Mouse (Mus musculus) limb, embryonic 15.5 days (tissue): ENCODE results near the gene Pknox2. TPM values are rescaled to one million over a fixed set of nuclear protein-coding genes. Genes with fewer than 3 reads are reported as not detected.

Experiments used
- ATAC-seq: fragments of 200-750 bp; cut with Nextera tagmentation; 2 replicates; pipeline ENCODE4 v1.8.0; 2017; ENCODE audit warnings: low read depth, moderate TSS enrichment; ENCODE audit not compliant: insufficient number of reproducible peaks, low FRiP score, low TSS enrichment
- H3K27ac ChIP-seq: fragments of 300-500 bp; sonication (generic); 2 replicates; pipeline ENCODE4 v1.5.1; 2015; ENCODE audit warnings: moderate library complexity, mild to moderate bottlenecking, inconsistent platforms
- H3K27me3 ChIP-seq: fragments of 300-500 bp; sonication (generic); 2 replicates; pipeline ENCODE4 v1.6.1; 2015; ENCODE audit warnings: inconsistent platforms
- H3K36me3 ChIP-seq: fragments of 300-500 bp; sonication (generic); 2 replicates; pipeline ENCODE4 v1.6.1; 2015; ENCODE audit warnings: inconsistent platforms
- H3K4me1 ChIP-seq: fragments of 300-500 bp; sonication (generic); 2 replicates; pipeline ENCODE4 v1.6.1; 2015; ENCODE audit warnings: inconsistent platforms
- H3K4me2 ChIP-seq: fragments of 300-500 bp; sonication (generic); 2 replicates; pipeline ENCODE4 v1.6.1; 2015; ENCODE audit warnings: mild to moderate bottlenecking, inconsistent platforms
- H3K4me3 ChIP-seq: fragments of 300-500 bp; sonication (generic); 2 replicates; pipeline ENCODE4 v1.5.1; 2015; ENCODE audit warnings: mild to moderate bottlenecking, inconsistent platforms
- H3K9ac ChIP-seq: fragments of 300-500 bp; sonication (generic); 2 replicates; pipeline ENCODE4 v1.6.1; 2015; ENCODE audit warnings: inconsistent platforms
- H3K9me3 ChIP-seq: fragments of 300-500 bp; sonication (generic); 2 replicates; pipeline ENCODE4 v1.6.1; 2016; ENCODE audit warnings: inconsistent platforms
- WGBS: fragments of 180-500 bp; shearing (Covaris S2); methylation state at CpG from one replicate; pipeline ENCODE4 v1.1.7; 2015; 5-methylcytosine and 5-hydroxymethylcytosine counted together
- polyA plus RNA-seq: library from polyadenylated mRNA; unstranded; fragments of >200 nt; fragmentation: Nextera tagmentation; extraction: Ambion mirVana; gene quantifications from 2 replicates; pipeline ENCODE4 v1.2.1, GENCODE M21; 2015

Pknox2 gene
- polyA plus RNA-seq, 1 experiment from 2014 or later: 8.1 TPM

DNA sequence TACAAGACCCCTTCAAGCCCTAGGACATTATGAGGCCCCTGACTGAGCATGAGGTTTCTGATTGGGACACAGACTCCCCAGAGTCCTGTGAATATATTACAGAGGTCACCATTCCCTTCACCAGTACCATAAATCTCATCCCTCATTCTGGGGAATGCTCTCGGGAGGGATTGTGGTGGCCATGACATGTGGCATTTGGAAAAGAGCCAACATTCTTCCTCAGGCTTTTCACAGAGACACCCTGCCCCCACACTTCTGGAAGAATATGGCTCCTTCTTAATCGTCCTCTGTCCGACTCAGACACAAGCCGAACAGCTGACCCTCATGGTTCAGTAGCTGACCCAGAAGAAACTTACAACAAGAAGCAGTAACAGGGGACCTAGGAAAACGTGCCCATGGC lies 139.1 kb downstream of the Pknox2 start:
- Histone ChIP-seq H3K27ac (no peak overlapping the region), H3K4me1 (peaks cover 15% of the 10 kb centered on the region), H3K4me3 (no peak overlapping the region), H3K27me3 (peaks cover 17% of the 10 kb centered on the region), H3K9ac (no peak overlapping the region), H3K9me3 (no peaks in the 10 kb centered on the region), H3K4me2 (no peak overlapping the region), H3K36me3 (no peaks in the 10 kb centered on the region)
- ATAC-seq: no peak
- 46% methylated on average over 5 of the region's 5 CpGs for WGBS

GRCm38 (mm10) chr9:37004676-37005075 lies 142.5 kb downstream of the Pknox2 start:
- Histone ChIP-seq H3K4me3 (no peak overlapping the region), H3K27me3 (peaks cover 22% of the 10 kb centered on the region), H3K36me3 (no peaks in the 10 kb centered on the region), H3K9ac (no peak overlapping the region), H3K27ac (no peak overlapping the region), H3K4me1 (0 out of 2 replicates have a peak, but pooled peaks cover 7% of the 10 kb centered on the region), H3K4me2 (no peak overlapping the region), H3K9me3 (no peaks in the 10 kb centered on the region)
- 38% methylated on average over 6 of the region's 6 CpGs for WGBS
- no peak for ATAC-seq

DNA sequence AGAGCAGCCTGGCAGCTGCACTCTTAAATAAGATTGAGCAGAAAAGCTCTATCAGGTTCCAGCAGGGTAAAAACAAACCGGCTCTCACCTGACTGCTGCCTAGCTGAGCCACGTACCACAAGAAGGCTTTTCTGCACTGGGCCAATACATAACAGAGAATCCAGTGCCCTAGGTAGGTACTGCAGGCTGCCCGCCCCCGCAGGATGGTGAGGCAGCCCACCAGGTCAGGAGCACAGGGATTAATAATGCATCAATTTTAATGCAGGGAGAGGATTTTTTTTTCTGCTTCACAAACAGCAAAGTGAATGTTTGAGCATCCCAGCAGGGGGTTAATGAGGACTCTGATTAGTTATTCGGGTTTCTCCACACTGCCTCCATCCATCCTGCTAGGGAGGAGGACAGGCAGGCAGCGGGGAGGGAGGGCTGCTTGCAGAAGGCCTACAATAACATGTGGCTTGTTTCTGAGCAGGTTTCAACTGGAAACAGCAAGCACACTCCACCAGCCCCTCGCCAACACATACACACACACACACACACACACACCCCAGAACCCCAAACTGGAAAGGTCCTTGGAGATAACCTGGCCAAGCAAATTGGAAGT lies 145.2 kb downstream of the Pknox2 start:
- ATAC-seq: no peak
- H3K4me2 ChIP-seq: no peak overlapping the region
- WGBS: 41% methylated on average over 7 of the region's 7 CpGs

DNA sequence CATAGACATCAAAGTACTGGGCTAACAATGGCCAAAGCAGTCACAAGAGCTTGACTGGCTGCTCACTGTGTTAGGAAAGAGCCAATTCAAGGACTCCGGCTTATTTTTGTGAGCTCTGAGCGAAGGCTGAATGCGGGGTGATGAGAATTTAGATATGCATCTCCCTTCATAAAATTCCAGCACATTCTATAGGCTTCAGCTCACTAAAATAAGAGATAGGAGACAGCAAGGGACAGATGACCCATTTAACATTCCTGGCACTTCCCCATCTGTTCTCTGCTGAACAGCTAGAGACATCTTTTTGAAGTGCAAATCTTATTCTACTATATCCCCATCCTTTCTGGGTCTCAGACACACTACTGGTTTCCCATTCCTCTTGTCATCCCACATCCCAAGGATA lies 147.8 kb downstream of the Pknox2 start:
- ATAC-seq: no peak
- Histone ChIP-seq H3K27ac (no peak overlapping the region), H3K4me2 (no peak overlapping the region), H3K9ac (no peak overlapping the region), H3K9me3 (no peaks in the 10 kb centered on the region), H3K4me1 (0 out of 2 replicates have a peak, but pooled peaks cover 7% of the 10 kb centered on the region), H3K36me3 (no peaks in the 10 kb centered on the region), H3K27me3 (peaks cover 20% of the 10 kb centered on the region), H3K4me3 (no peak overlapping the region)
- 93% methylated on average over 3 of the region's 3 CpGs for WGBS

More for the DNA sequence above, 145.2 kb downstream of the Pknox2 start:
- Histone ChIP-seq H3K9me3 (no peaks in the 10 kb centered on the region), H3K27ac (no peak overlapping the region), H3K4me3 (no peak overlapping the region), H3K27me3 (peaks cover 22% of the 10 kb centered on the region), H3K4me1 (0 out of 2 replicates have a peak, but pooled peaks cover 7% of the 10 kb centered on the region), H3K36me3 (no peaks in the 10 kb centered on the region), H3K9ac (no peak overlapping the region)

DNA sequence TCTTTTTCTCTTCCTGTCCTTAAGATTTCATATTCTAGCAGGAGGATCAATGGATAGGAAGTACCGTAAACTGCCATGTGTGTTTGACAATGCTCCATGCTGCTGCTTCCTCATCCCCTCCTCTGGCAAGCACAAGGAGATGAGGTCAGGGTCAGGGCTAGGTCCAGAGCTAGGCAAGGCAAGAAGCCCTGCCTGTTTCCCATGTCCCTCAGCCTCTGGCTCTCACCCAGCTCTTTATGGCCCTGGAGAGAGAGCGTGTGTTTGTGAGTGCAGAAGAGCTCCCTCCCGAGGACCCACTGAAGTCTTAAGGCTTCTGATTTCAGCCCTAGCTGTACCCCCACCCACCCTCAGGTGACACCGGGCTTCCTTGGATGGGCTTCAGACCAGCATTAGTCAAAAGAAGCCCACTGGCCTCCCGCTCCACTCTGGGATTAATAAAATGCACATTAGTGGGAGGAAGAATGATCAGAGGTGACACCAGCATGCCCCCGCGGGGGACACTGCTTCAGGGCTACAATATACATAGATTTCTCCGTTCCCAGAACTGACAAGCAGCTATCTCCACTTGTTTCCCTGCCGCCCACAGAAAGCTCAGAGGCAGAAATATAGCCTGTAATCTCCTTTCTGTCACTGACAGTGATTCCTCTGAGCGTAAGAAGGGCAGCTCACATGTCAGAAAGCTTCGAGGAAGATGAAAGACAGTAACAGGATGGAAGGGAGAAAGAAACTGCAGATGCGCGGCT lies 156.4 kb downstream of the Pknox2 start:
- Histone ChIP-seq H3K4me3 (no peak overlapping the region), H3K9ac (no peak overlapping the region), H3K4me1 (peaks cover 3% of the 10 kb centered on the region; the same call in 1 of the 2 replicates), H3K9me3 (no peaks in the 10 kb centered on the region), H3K4me2 (no peak overlapping the region), H3K27me3 (no peaks in the 10 kb centered on the region; the same call in 1 of the 2 replicates), H3K27ac (no peak overlapping the region), H3K36me3 (no peaks in the 10 kb centered on the region)
- ATAC-seq: no peak
- 54% methylated on average over 13 of the region's 13 CpGs for WGBS

- WGBS: 84% methylated on average over 3 of the region's 3 CpGs
- Histone ChIP-seq H3K36me3 (no peaks in the 10 kb centered on the region), H3K4me1 (peaks cover 3% of the 10 kb centered on the region; the same call in 1 of the 2 replicates), H3K9me3 (no peaks in the 10 kb centered on the region), H3K9ac (no peak overlapping the region), H3K27me3 (no peaks in the 10 kb centered on the region; the same call in 1 of the 2 replicates), H3K4me3 (no peak overlapping the region), H3K4me2 (no peak overlapping the region), H3K27ac (no peak overlapping the region)
- no peak for ATAC-seq
These were observed 157.2 kb downstream of the Pknox2 start for GRCm38 (mm10) chr9:36989991-36990390.

DNA sequence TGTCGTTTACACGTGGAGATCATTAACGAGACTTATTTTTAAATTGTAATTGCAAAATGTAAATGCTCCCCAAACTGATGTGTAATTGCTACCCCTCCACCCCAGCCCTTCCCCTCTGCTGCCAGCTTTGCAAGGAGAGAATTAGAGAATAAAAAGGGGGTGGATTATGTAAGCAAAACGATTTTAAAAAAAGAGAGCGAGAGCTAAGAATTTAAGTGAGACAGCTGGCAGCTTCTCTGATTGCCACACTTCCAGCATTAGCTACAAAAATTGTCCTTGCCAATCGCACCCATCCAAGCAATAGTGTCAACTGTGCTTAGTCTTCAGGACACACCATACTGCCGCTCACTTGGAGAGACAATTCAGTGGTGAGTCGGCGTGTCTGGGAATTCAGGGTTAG lies 162.0 kb downstream of the Pknox2 start:
- H3K4me2 ChIP-seq: no peak overlapping the region
- no peaks in the 10 kb centered on the region for H3K4me1 ChIP-seq
- no peaks in the 10 kb centered on the region; the same call in 1 of the 2 replicates for H3K27me3 ChIP-seq
- WGBS: 77% methylated on average over 9 of the region's 9 CpGs
- no peak for ATAC-seq
- H3K9me3 ChIP-seq: no peaks in the 10 kb centered on the region
- H3K9ac ChIP-seq: no peak overlapping the region
- H3K36me3 ChIP-seq: no peaks in the 10 kb centered on the region
- no peak overlapping the region for H3K4me3 ChIP-seq
- no peak overlapping the region for H3K27ac ChIP-seq

DNA sequence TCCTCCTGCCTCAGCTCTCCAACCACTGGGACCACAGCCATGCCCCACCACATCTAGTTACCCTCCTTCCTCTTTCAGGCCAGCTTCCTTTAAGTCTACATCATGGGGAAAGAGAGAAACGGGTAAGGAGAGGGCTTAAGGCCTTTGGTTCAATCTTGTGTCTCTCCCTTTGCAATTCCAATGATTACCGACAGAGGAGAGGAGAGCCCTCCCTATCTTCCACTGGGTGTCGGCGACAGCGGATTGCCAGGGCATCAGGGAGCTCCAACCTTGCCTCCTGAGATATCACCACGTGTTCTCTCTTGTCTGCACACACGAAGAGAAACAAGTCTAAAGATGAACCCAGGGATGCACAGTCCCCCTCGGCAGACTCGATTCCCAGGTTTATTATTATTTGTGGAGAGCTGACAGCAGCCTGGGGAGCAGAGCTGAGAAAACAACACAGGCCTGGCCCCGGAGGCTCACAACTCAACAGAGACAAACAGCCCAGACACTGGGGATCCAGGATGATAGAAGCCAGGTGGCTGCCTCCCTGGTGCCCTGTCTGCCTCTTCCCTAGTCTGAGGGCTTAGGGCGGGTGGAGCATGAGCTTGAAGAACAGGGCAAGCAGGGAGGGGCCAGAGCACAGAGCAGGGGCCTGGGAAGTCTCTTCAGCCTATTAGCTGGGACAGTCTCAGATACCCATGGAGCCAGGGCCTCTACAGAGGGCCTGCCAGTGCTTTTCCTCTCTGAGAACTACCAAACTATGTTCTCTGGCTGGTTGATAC lies 170.4 kb downstream of the Pknox2 start:
- Histone ChIP-seq H3K27me3 (peaks cover 28% of the 10 kb centered on the region), H3K9me3 (no peaks in the 10 kb centered on the region), H3K4me2 (no peak overlapping the region), H3K4me1 (no peaks in the 10 kb centered on the region), H3K4me3 (no peak overlapping the region), H3K27ac (no peak overlapping the region), H3K36me3 (no peaks in the 10 kb centered on the region), H3K9ac (no peak overlapping the region)
- 38% methylated on average over 11 of the region's 11 CpGs for WGBS
- no peak for ATAC-seq

DNA sequence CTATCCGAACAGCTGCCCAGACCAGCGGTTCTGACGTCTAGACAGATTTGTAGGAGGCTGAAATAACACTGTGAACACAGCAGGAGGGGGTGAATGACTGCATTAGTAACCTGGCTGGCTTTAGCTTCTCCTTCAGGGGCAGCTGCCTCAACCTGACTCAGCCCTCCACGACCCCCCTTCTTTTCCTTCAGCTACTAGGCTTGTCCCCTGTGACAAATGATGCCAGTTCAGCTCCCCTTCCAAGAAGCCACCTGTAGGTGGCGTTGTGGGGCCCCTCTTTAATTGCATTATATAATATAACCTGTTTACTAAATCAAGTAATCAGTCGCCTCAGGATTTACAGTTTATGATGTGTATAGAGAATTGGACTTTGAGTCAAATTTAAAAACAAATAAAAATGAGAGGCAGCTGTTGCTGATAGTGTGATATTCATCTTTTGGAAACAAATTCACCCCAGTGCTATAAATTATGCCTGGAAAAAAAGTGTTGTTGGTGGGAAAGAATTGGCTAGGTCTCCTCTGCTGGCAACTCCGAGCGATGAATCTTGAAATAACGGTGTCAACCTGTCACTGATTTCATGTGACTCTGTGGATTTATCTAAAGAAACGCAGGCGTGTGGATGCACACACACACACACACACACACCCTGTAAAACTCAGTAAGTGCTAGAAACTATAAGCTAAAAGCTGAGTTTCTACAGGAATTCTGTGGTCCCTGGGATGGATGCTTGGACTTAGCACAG lies 173.6 kb downstream of the Pknox2 start:
- H3K9me3 ChIP-seq: no peaks in the 10 kb centered on the region
- H3K27me3 ChIP-seq: peaks cover 44% of the 10 kb centered on the region
- no peaks in the 10 kb centered on the region for H3K36me3 ChIP-seq
- no peak overlapping the region for H3K9ac ChIP-seq
- no peak for ATAC-seq
- WGBS: 50% methylated on average over 11 of the region's 11 CpGs
- no peak overlapping the region for H3K4me3 ChIP-seq
- peaks cover 3% of the 10 kb centered on the region; the same call in 1 of the 2 replicates for H3K4me1 ChIP-seq
- H3K4me2 ChIP-seq: no peak overlapping the region
- no peak overlapping the region for H3K27ac ChIP-seq

GRCm38 (mm10) chr9:36972089-36972488 lies 175.1 kb downstream of the Pknox2 start:
- H3K4me3 ChIP-seq: no peak overlapping the region
- no peak overlapping the region for H3K9ac ChIP-seq
- H3K4me2 ChIP-seq: no peak overlapping the region
- no peaks in the 10 kb centered on the region for H3K9me3 ChIP-seq
- peaks cover 3% of the 10 kb centered on the region; the same call in 1 of the 2 replicates for H3K4me1 ChIP-seq
- H3K27me3 ChIP-seq: peaks cover 53% of the 10 kb centered on the region
- WGBS: 12% methylated on average over 3 of the region's 3 CpGs
- H3K36me3 ChIP-seq: no peaks in the 10 kb centered on the region
- ATAC-seq: no peak
- H3K27ac ChIP-seq: no peak overlapping the region

GRCm38 (mm10) chr9:36971066-36971465 lies 176.1 kb downstream of the Pknox2 start:
- Histone ChIP-seq H3K36me3 (no peaks in the 10 kb centered on the region), H3K4me1 (peaks cover 3% of the 10 kb centered on the region; the same call in 1 of the 2 replicates), H3K4me3 (no peak overlapping the region), H3K27me3 (peaks cover 58% of the 10 kb centered on the region), H3K27ac (no peak overlapping the region), H3K9me3 (no peaks in the 10 kb centered on the region), H3K4me2 (no peak overlapping the region), H3K9ac (no peak overlapping the region)
- ATAC-seq: no peak
- WGBS: 19% methylated on average over 3 of the region's 3 CpGs
